Mouse (Mus musculus) heart, embryonic 12.5 days (tissue): Measurements from ENCODE around the gene Smco2. TPM values are rescaled to one million over a fixed set of nuclear protein-coding genes. Genes with fewer than 3 reads are reported as not detected.

Source experiments
- ATAC-seq: fragments of 200-750 bp; cut with Nextera tagmentation; 2 replicates; pipeline ENCODE4 v1.8.0; 2017; ENCODE audit warnings: moderate TSS enrichment, moderate library complexity; ENCODE audit not compliant: insufficient number of reproducible peaks, low FRiP score
- H3K27ac ChIP-seq: fragments of 300-500 bp; sonication (generic); 2 replicates; pipeline ENCODE4 v1.5.1; 2016; ENCODE audit warnings: mild to moderate bottlenecking, moderate library complexity; ENCODE audit not compliant: poor library complexity, severe bottlenecking
- H3K27me3 ChIP-seq: fragments of 300-500 bp; sonication (generic); replicated peaks from 2 replicates; pipeline ENCODE4 v1.6.1; 2016; ENCODE audit warnings: mild to moderate bottlenecking, moderate library complexity
- H3K36me3 ChIP-seq: fragments of 300-500 bp; sonication (generic); 2 replicates; pipeline ENCODE4 v1.6.1; 2016; ENCODE audit warnings: mild to moderate bottlenecking, moderate library complexity
- H3K4me1 ChIP-seq: fragments of 300-500 bp; sonication (generic); replicated peaks from 2 replicates; pipeline ENCODE4 v1.6.1; 2016; ENCODE audit warnings: mild to moderate bottlenecking
- H3K4me2 ChIP-seq: fragments of 300-500 bp; sonication (generic); 2 replicates; pipeline ENCODE4 v1.6.1; 2016; ENCODE audit warnings: mild to moderate bottlenecking, moderate library complexity
- H3K4me3 ChIP-seq: fragments of 300-500 bp; sonication (generic); 2 replicates; pipeline ENCODE4 v1.5.1; 2016; ENCODE audit warnings: mild to moderate bottlenecking
- H3K9ac ChIP-seq: fragments of 300-500 bp; sonication (generic); 2 replicates; pipeline ENCODE4 v1.6.1; 2016; ENCODE audit warnings: mild to moderate bottlenecking, moderate library complexity
- H3K9me3 ChIP-seq: fragments of 300-500 bp; sonication (generic); replicated peaks from 2 replicates; pipeline ENCODE4 v1.6.1; 2016; ENCODE audit warnings: mild to moderate bottlenecking, moderate library complexity
- WGBS: fragments of 180-500 bp; shearing (Covaris S2); methylation state at CpG from one replicate; pipeline ENCODE4 v1.1.7; 2016; 5-methylcytosine and 5-hydroxymethylcytosine counted together
- polyA plus RNA-seq: library from polyadenylated mRNA; unstranded; fragments of >200 nt; fragmentation: Nextera tagmentation; extraction: Ambion mirVana; gene quantifications from 2 replicates; pipeline ENCODE4 v1.2.1, GENCODE M21; 2016

The Smco2 gene
- polyA plus RNA-seq, 1 experiment from 2014 or later: not detected

GRCm38 (mm10) chr6:146881896-146882770 is 32.2 kb downstream of the Smco2 start:
- peaks cover 41% of the 10 kb centered on the region for H3K4me1 ChIP-seq
- ATAC-seq: no peak
- H3K27ac ChIP-seq: no peak overlapping the region
- no peaks in the 10 kb centered on the region for H3K27me3 ChIP-seq
- 41% methylated on average over 13 of the region's 13 CpGs for WGBS
- no peaks in the 10 kb centered on the region for H3K36me3 ChIP-seq
- H3K9ac ChIP-seq: no peak overlapping the region
- H3K9me3 ChIP-seq: peaks cover under 1% of the 10 kb centered on the region; the same call in 1 of the 2 replicates
- H3K4me2 ChIP-seq: no peak overlapping the region
- no peak overlapping the region for H3K4me3 ChIP-seq

DNA sequence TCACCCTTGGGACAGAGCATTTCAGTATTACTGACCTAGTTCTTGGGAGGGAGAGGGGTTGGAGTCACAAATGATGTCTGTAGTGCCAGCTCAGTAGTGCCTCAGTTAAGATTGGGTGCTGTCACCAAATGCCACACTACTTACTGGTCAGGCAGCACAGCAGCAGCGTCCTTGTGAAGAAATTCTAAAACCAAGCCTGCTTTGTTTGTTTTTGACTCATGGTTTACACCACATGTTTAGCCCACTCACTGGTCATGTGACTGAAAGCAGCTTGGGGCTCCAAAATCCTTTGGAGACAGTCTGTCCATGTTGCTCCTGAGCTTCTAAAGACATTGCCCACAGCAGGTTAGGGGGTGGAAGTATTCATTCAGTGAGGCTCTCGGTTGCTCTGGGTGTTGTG is 33.5 kb downstream of the Smco2 start:
- Histone ChIP-seq H3K27me3 (no peaks in the 10 kb centered on the region), H3K9me3 (no peaks in the 10 kb centered on the region), H3K9ac (no peak overlapping the region), H3K4me2 (no peak overlapping the region), H3K36me3 (no peaks in the 10 kb centered on the region), H3K27ac (no peak overlapping the region), H3K4me3 (no peak overlapping the region), H3K4me1 (peaks cover 38% of the 10 kb centered on the region)
- WGBS: 65% methylated on average over 2 of the region's 2 CpGs
- no peak for ATAC-seq

DNA sequence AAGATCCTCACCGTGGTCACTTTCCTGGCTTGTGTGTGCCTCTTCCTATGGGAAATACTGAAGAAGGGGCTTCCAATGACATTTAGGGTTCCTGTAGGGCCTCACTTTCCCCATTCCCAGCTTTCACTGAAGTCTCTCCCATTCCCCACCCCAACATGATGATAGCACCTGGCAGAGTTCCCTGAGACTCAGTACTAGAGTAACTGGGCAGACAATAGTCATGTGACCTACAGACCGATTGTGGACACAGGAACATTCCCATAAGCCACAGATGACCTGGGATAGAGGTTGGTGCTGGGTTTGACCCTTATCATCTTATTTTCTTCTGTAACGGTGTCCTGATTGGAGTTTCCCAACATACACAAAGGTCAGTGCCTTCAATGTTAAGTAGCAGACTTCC is 34.3 kb downstream of the Smco2 start:
- WGBS: 66% methylated on average over 3 of the region's 3 CpGs
- no peak for ATAC-seq
- H3K9me3 ChIP-seq: no peaks in the 10 kb centered on the region
- H3K4me1 ChIP-seq: peaks cover 36% of the 10 kb centered on the region
- H3K27me3 ChIP-seq: no peaks in the 10 kb centered on the region
- no peak overlapping the region for H3K4me3 ChIP-seq
- 0 out of 2 replicates have a peak overlapping the region, but pooled peaks have one; percentile 34 for H3K27ac ChIP-seq
- no peaks in the 10 kb centered on the region for H3K36me3 ChIP-seq
- no peak overlapping the region for H3K9ac ChIP-seq
- H3K4me2 ChIP-seq: no peak overlapping the region

- ATAC-seq: no peak
- Histone ChIP-seq H3K4me3 (no peak overlapping the region), H3K9me3 (no peaks in the 10 kb centered on the region), H3K4me2 (no peak overlapping the region), H3K4me1 (peaks cover 41% of the 10 kb centered on the region), H3K36me3 (no peaks in the 10 kb centered on the region), H3K27me3 (no peaks in the 10 kb centered on the region), H3K27ac (peak overlapping the region; percentile 34), H3K9ac (no peak overlapping the region)
- 16% methylated on average over 4 of the region's 4 CpGs for WGBS
Measured at GRCm38 (mm10) chr6:146884851-146885250, 34.9 kb downstream of the Smco2 start.

- under 1% methylated on average over 78 of the region's 80 CpGs for WGBS
- peaks cover 52% of the 10 kb centered on the region for H3K4me1 ChIP-seq
Measured at GRCm38 (mm10) chr6:146887958-146888659, 38.2 kb downstream of the Smco2 start, which contains the start of gene Ppfibp1. Gene Ppfibp1, plus strand, starts transcription at chr6:146888487.

GRCm38 (mm10) chr6:146888660-146889490 is 39.0 kb downstream of the Smco2 start:
- ATAC-seq: peak; percentile 56
- H3K9me3 ChIP-seq: no peaks in the 10 kb centered on the region
- WGBS: 5% methylated on average over 26 of the region's 26 CpGs

More at GRCm38 (mm10) chr6:146887958-146888659, 38.2 kb downstream of the Smco2 start, which contains the start of gene Ppfibp1:
- Histone ChIP-seq H3K4me2 (peak within 1 kb of the TSS; percentile 73), H3K9ac (peak within 1 kb of the TSS; percentile 99), H3K27ac (peak within 1 kb of the TSS; percentile 92), H3K9me3 (no peaks in the 10 kb centered on the region), H3K4me3 (peak within 1 kb of the TSS; percentile 95), H3K27me3 (no peaks in the 10 kb centered on the region), H3K36me3 (no peaks in the 10 kb centered on the region)
- peak; percentile 96 for ATAC-seq

GRCm38 (mm10) chr6:146890215-146890614 is 40.3 kb downstream of the Smco2 start:
- Histone ChIP-seq H3K9ac (peak overlapping the region; percentile 62; the same call in 1 of the 2 replicates), H3K27ac (peak overlapping the region; percentile 77), H3K9me3 (no peaks in the 10 kb centered on the region), H3K4me1 (peaks cover 48% of the 10 kb centered on the region), H3K4me3 (peak overlapping the region; percentile 30), H3K4me2 (peak overlapping the region; percentile 64), H3K27me3 (no peaks in the 10 kb centered on the region), H3K36me3 (no peaks in the 10 kb centered on the region)
- ATAC-seq: no peak
- WGBS: 48% methylated on average over 2 of the region's 2 CpGs

More at GRCm38 (mm10) chr6:146888660-146889490, 39.0 kb downstream of the Smco2 start:
- H3K27ac ChIP-seq: peak overlapping the region; percentile 92
- no peaks in the 10 kb centered on the region for H3K36me3 ChIP-seq
- H3K9ac ChIP-seq: peak overlapping the region; percentile 99
- H3K4me1 ChIP-seq: peaks cover 54% of the 10 kb centered on the region
- H3K4me3 ChIP-seq: peak overlapping the region; percentile 95
- peak overlapping the region; percentile 73 for H3K4me2 ChIP-seq
- no peaks in the 10 kb centered on the region for H3K27me3 ChIP-seq

GRCm38 (mm10) chr6:146890633-146891032 is 40.7 kb downstream of the Smco2 start:
- Histone ChIP-seq H3K4me2 (peak overlapping the region; percentile 64), H3K27ac (peak overlapping the region; percentile 77), H3K4me1 (peaks cover 44% of the 10 kb centered on the region), H3K9me3 (no peaks in the 10 kb centered on the region), H3K27me3 (no peaks in the 10 kb centered on the region), H3K36me3 (no peaks in the 10 kb centered on the region), H3K4me3 (peak overlapping the region; percentile 30), H3K9ac (peak overlapping the region; percentile 62; the same call in 1 of the 2 replicates)
- no peak for ATAC-seq

- ATAC-seq: no peak
- Histone ChIP-seq H3K4me1 (peaks cover 44% of the 10 kb centered on the region), H3K27me3 (no peaks in the 10 kb centered on the region), H3K27ac (no peak overlapping the region), H3K9ac (no peak overlapping the region), H3K9me3 (no peaks in the 10 kb centered on the region), H3K4me3 (no peak overlapping the region), H3K36me3 (no peaks in the 10 kb centered on the region), H3K4me2 (no peak overlapping the region)
- 36% methylated on average over 2 of the region's 2 CpGs for WGBS
Measured at GRCm38 (mm10) chr6:146893890-146894289, 44.0 kb downstream of the Smco2 start.

GRCm38 (mm10) chr6:146898709-146899108 is 48.8 kb downstream of the Smco2 start:
- H3K9ac ChIP-seq: no peak overlapping the region
- WGBS: 80% methylated on average over 6 of the region's 6 CpGs
- H3K27ac ChIP-seq: no peak overlapping the region

More at GRCm38 (mm10) chr6:146898709-146899108, 48.8 kb downstream of the Smco2 start:
- Histone ChIP-seq H3K4me2 (no peak overlapping the region), H3K27me3 (no peaks in the 10 kb centered on the region), H3K36me3 (peaks cover 11% of the 10 kb centered on the region), H3K9me3 (no peaks in the 10 kb centered on the region), H3K4me1 (peaks cover 40% of the 10 kb centered on the region), H3K4me3 (no peak overlapping the region)
- no peak for ATAC-seq
